Mouse (Mus musculus) thymus, postnatal 25 days (tissue): ENCODE measurements around the gene Fam183b.
"Not testable (repeated sequence)": the region's sequence is repeated elsewhere in the genome, so short reads cannot be mapped to it uniquely, and the experiment has no call there.

Source experiments
- DNase-seq: peaks from one replicate; pipeline ENCODE4 v3.0.0; 2022

The Fam183b gene

DNA sequence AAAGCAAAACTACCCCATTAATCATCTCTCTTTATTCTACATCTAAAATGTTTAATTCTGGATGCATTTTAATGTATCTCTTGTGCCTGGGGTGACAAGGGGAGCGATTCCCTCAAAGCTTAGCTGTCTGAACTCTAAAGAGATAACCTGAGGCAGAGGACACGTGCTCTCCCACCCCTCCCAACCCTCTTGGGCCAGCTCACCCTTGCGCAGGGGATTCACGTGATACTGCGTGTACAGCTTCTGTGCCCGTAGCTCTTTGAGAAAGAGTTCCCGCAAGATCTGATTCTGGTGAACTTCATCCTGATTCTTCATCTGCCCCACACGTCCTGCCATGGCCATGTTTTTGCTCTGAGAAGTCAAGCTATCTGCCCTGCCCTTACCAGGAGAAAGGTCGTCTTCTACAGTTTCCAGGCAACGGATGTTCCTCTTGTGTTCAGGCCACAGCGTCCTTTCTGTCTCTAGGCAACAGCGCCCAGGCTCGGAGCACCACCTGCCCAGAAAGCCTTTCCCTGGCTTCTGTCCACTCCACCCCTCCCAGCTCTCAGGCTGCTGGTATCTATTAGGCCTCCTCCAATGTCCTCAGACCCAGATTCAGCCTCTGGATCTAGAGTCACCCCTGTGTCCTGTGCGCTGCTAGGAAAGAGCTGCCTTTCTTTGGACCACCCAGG, at the start of gene Fam183b:
TSS of gene Fam183b (minus strand) at position 403 of the 671 bp plus-strand sequence.
- no peak for DNase-seq

DNA sequence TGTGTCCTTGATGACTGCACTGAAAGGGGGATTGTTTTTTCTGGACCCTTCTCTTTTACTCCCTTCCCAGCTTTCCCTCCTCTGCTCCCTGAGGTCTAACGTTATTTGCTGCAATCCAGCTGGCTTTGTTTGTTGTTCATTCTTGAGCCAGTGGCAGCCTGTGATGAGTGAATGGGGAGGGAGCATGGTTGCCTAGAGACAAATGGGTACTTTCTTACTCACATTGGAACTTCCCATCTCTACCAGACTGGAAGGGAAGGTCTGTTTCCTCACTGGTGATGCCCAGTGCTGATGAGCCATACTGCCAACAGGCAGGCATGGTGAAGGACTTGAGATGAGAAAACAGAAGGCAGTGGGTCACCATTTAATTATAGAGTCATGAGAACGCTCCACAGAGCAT, 48.0 kb upstream of the Fam183b start:
- DNase-seq = no peak

DNA sequence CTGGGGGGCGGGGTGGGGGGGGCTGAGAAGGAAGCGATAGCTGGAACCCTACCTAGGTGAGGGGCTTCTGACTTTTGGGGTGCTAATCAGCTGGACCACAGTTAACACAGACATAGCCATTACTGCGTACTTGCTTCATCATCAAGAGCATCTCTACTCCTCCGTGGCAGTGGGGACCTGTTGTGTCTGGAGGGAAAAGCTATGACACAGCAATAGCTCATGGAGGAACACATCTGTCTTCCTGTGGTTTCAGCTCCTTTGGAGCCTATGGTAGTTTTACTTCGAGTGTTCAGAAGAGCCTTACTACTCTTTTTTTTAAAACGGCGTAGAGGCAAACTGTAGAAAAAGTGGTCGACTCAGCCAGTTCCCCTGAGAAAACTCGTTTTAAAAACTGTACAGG, 45.9 kb upstream of the Fam183b start:
- no peak for DNase-seq

DNA sequence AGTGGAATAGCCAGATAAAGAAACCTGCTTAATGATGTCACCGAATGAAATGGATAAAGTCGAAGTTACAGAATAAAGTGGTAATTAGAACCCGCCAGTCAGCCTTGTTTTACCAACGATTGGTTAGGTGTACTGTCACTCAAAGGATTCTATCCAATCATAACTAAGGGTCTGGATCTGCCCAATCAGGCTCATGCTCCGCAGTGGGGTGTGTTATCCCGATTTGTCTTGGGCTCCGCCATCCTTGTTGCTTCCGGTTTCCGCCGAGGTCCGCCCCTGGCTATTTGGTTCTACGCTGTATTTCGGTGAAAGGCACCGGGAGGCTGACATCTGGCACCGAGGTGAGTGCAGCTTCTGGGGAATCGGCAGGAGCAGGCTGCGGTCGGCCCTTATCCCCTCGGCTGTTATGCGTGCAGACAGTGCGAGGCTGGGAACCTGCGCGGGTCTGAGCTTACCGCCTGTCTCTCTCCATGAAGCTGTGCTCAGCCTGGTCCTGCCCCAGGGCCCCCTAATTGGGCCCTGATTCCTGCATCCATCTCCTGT, 45.2 kb upstream of the Fam183b start, which contains the start of gene Gm12258:
TSS of gene Gm12258 (plus strand) at position 240 of the 543 bp plus-strand sequence.
- DNase-seq = peak; percentile 84

DNA sequence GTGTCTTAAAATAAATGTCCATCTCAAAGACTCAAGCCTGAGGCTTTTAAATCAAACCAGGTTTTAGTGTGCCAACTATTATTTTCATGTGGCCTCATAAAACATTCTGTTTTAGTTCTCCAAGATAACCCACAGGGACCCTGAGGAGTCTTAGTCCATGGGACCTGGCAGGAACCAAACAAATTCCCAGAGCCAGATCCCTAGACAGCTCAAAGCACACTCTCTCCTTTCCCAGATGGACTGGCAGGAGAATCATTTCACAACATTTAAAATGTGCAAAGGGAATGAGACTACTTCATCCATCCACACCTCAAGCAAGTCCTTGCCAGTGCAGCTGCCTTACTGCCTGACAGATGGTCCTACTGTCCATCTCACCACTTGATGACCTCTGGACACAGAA, 37.2 kb upstream of the Fam183b start, which contains the start of gene Olfr311:
TSS of gene Olfr311 (plus strand) at position 301 of the 400 bp plus-strand sequence.
- not testable (repeated sequence) for DNase-seq

DNA sequence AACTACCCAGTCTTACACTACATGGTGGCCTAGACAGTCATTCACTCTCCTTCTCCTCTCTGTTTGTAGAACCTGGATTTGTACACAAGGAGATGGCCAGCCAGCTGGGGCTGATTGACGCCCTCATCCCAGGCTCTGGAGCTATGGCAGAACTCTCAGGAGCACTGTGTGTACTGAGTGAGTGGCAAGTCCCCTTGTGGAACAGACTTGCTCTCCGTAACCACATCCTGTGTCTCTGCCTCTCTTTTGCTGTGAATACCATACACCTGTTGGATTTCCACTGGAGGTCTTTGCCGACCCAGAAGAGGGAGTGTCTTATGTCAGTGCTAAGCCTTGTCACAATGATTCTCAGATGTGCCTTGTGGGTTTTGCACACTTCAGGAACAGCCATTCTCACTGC, 30.8 kb upstream of the Fam183b start:
- DNase-seq = peak; percentile 72

DNA sequence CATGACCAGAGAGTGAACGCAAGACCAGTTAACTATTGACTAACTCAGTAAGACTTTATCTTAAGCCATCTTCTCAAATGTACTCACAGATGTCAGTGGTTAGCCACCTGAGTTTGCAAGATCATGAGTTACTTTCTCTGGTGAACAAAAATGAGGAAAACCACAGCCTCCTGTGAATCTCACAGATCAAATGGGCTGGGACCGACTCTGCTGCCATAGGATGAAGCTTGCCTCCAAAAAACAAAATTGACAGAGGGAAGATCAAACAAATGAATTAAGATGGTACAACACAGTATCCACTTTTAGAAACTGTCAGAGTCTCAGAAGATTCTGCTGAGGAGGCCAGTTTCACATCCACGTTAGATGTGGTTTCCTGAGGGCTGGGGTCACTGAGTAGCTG, 28.0 kb upstream of the Fam183b start:
- peak; percentile 55 for DNase-seq

DNA sequence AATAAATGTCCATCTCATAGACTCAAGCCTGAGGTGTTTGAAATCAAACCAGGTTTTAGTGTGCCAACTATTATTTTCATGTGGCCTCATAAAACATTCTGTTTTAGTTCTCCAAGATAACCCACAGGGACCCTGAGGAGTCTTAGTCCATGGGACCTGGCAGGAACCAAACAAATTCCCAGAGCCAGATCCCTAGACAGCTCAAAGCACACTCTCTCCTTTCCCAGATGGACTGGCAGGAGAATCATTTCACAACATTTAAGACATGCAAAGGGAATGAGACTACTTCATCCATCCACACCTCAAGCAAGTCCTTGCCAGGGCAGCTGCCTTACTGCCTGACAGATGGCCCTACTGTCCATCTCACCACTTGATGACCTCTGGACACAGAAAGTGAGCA, 27.2 kb upstream of the Fam183b start, which contains the start of gene Olfr312:
TSS of gene Olfr312 (plus strand) at position 301 of the 400 bp plus-strand sequence.
- DNase-seq = not testable (repeated sequence)

DNA sequence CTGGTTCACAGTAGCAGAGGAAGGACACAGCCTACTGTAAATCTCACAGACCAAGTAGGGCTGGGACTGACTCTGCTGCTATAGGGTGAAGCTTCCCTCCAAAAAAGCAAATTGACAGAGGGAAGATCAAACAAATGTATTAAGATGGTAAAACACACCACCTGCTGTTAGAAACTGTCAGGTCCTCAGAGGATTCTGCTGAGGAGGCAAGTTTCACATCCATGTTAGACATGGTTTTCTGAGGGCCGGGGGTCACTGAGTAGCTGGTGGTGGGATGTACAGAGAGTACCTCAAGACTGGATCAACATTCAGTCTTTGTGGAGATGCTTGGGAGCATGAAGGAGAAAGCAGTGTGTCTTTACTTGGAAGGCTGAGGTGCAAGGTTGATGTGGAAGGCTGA, 13.9 kb upstream of the Fam183b start:
- no peak for DNase-seq

DNA sequence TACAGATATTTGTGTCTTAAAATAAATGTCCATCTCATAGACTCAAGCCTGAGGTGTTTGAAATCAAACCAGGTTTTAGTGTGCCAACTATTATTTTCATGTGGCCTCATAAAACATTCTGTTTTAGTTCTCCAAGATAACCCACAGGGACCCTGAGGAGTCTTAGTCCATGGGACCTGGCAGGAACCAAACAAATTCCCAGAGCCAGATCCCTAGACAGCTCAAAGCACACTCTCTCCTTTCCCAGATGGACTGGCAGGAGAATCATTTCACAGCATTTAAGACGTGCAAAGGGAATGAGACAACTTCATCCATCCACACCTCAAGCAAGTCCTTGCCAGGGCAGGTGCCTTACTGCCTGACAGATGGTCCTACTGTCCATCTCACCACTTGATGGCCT, 12.9 kb upstream of the Fam183b start, which contains the start of gene Olfr313:
TSS of gene Olfr313 (plus strand) at position 301 of the 400 bp plus-strand sequence.
- not testable (repeated sequence) for DNase-seq

DNA sequence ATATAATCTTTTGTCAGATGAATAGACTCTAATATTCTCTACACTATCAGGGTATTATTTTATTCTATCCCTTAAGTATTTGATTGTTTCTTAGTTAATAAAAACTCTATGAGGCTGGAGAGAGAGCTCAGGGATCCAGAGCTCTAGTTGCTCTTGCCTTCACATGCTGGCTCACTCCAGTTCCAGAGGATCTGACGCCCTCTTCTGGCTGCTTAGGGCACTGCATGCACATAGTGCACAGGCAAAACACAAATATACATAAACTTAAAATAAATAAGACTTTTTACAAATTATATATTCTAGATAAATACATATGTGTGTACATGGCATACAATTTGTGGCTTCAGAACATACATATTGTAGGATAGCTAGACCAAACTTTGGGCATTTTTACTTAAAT, 10.2 kb upstream of the Fam183b start:
- no peak for DNase-seq

DNA sequence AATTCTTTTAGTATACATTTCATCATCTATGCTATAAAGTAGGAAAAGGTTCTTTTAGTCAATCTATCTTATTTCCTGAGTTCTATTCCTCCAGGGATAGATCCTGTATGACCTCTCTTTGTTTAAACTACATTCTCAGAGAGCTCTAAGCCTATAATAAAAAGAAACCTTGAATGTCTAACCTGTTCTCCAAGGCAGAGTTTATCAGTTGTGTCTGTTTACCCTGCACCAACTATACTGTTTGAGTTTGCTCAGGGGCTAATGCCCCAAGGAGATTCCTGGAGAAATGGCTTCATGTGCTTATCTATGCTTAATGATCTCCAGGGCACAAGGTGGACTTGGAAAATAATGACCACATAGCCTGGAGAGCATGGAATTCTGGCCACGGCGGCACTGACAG, 2.6 kb upstream of the Fam183b start:
- no peak for DNase-seq

DNA sequence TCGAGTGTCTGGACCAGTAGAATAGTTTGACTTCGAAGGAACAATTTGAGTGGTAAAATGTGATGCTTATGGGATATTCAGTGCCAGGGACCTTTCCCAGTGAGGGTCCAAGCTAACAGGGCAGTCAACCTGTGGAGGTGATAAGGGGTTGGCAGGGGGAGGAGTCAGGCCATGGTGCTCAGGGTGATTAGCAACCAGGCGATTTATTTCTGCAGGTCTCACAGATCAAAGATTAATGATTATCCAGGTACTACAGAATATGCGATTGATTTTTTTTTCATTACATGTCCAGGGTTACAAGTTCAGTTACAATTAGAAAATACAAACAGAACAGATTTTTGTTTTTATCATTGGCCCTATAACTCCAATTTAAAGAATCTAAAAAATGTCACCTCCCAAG, 2.1 kb upstream of the Fam183b start:
- no peak for DNase-seq

DNA sequence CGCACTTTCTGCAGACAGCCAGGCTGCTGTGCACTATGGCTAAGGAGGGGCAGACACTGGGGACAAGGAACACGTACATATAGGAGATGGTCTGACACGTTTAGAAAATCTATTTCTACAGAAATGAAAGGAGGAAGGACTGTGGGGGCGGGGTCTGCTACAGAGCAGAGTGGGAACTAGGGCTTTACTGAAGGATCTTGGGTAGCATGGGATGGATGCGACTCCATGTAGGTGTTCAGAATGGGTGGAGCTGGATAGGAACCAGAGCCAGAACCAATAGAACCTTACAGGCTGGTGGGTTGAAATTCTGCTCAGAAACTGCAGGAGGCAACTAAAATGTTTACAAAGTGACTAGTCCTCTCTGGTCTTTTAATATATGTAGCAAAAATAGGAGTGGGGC, 2.0 kb downstream of the Fam183b start:
- no peak for DNase-seq

DNA sequence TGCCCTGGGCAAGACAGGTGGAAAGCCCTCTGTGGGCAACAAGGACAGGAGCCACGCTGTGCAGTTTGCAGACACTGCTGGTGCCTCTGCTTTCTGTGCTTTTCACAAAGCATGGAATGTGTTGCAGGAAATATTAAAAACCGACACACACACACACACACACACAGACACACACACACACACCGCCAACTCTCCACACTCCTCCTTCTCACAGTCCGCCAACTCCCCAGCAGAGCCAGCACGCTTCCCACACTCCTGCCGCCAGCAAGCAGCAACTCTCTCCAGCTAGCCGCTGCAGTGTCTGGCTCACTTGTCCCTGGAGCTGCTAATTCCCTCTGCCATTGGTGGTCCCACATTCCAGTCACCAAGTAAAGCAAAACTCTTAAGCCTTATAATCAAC, 4.9 kb downstream of the Fam183b start:
- DNase-seq = no peak

DNA sequence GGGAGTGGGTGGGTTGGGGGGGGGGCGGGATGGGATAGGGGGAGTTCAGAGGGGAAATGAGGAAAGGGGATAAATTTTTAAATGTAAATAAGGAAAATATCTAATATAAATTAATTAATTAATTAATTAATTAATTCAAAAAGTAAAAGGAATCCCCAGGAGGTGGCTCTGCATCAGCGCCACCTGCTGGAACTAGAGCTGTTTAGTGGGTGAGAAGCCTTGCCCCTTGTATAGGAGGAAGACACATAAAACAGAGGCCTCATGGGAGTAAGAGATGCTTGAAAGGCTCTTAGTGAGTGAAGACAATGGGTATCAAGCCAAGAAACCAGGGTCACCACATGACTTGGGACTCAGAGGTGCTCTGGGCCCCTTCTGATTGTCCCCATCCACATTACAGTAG, 5.9 kb downstream of the Fam183b start:
- DNase-seq = peak; percentile 42

DNA sequence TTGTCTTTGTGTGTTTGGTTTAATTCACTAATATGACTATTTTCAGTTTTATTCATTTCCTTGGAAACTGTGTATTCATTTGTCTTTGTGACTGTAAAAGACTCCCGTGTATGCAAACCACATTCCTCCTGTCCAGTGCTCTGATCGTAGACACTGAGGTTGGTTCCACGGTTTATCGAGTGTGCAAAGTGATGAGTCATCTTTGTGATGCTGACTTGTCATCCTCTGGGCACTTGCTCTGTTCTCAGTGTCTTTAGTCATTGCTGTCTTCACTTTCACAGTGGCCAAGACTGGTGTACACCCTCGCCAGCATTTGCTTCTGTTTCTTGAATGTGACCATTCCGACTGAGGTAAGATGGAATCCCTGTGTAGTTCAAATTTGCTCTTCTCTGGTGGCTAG, 11.1 kb downstream of the Fam183b start:
- DNase-seq = no peak

DNA sequence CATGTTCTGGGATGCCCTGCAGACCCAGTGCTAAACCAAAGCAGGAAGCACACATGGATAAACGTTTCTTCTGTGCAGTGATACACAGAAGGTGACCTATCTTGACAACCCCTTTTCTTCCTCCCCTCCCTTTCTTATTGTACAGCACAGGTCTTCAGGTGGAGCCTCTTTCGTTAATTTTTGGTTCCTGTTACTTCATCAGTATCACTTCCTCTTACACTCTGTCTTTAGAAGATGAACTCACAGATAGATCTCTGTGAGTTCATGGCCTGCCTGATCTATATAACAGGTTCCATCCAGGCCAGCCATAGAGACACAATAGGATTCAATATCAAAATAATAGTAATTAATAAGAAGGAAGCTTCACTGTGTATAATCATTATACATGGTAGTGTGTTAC, 11.7 kb downstream of the Fam183b start:
- no peak for DNase-seq

DNA sequence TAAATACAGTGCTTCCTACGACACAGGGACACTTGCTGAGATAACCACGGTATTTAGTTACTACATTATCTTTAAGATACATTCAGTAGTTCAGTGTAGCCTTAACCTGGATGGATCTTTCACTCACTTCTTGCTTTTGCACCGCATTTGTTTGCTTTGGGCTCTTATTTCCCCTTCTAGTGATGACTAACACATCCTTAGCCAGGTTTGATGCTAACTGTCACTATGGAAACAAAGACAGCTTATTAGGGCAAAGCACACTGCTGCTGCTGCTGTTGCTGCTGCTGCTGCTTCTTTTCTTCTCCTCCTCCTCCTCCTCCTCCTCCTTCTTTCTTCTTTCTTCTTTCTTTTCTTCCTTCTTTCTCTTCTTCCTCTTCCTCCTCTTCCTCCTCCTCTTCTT, 12.2 kb downstream of the Fam183b start:
- no peak for DNase-seq

DNA sequence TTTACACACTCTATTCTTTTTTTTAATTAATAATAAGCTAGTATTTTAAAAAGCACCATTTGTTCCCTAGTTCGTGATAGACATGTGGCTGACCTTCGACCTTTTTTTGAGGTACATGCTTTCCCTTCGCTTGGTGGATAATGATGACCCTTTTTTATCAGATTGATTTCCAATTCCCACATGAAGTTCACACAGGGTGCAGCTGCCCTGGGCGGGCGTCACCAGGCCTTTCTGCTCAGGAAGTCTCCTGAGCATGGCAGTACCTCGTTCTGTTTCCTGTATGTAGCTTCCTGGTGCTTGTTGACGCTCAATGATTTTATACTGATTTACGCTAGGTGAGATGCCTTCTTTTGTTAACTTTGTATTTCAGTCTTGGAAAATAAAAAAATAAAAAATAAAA, 13.4 kb downstream of the Fam183b start:
- peak; percentile 50 for DNase-seq

DNA sequence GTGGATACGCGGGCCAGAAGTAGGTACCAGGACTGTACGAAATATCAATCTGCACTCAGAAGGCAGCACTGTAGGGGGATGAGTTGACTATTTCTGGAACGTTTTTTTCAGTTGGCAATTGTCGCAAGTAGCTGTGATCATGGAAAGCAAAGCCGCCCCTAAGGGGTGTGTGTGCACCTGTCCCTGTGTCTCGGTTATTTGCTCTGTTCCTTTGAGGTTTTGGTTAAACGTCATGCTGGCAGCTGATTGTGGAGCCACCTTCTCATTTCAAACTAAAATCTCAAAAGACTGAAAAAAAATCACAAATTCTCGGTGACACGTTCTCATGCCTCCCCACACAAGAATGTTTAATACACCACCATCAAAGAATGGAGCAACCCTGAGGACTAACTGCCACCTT, 14.1 kb downstream of the Fam183b start:
- DNase-seq = peak; percentile 64

DNA sequence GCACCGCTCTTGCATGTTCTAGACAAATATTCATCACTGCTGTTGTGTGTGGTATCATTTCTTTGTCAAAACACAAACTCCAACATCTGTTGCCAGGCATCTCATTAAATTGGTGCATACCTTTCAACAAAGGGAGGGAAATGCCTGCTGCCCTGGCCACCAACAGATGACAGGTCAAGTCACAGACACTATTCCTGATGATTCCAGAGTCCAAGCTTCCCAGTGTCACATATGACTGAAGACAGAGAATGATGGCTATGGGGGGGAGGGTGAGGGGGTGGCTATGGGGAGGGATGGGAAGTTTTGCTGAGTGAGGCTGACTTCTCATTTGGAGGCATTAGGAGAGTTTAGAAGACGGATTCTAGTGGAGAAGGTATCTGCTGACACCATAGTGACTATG, 17.6 kb downstream of the Fam183b start:
- no peak for DNase-seq

DNA sequence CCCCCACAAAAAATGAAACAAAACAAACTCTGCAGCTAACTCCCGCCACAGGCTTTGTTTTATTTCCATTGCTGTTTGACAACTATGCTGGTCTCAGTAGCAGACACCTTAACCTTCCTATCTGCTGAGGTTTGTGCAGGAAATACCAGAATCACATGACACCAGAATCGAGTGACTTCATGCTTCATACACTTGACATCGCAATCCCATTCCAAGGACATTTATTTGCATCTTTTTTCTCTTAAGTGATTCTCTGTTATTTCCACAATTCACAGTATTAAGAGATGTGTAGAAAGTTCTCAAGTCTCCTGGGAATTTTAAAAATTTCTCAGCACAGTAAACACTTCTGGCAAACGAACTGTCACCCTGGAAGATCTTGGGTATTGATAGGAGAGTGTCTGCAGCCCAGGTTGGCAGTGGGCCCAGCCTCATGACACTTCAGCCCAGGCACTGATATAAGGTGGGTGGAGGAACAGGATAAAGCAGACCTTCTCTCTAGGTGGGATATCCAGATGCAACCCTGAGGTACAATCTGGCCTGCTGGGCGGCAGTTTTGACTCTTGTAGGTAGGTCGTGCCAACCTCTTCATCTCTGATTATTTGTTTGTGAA, 19.2 kb downstream of the Fam183b start, which contains the start of gene Olfr314:
TSS of gene Olfr314 (plus strand) at position 473 of the 610 bp plus-strand sequence.
- DNase-seq = no peak

DNA sequence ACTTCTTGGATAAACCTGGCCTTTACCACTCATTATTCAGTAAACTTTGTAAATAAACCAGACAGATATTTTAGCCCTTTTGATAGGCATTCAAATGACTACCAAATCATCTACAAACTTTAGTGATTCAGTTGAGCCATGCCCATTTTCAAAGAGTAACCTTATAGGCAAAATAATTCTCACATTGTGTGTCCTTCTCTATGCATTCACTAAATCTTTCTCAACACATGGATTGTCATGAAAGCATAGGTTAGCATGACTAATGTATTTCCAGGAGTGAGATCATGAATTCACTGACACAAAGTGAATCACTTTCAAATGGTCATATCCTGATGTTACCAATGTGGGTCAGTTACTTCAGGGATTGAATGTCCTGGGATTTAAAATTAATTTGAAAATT, 28.9 kb downstream of the Fam183b start, which contains the start of gene Olfr315:
TSS of gene Olfr315 (plus strand) at position 301 of the 400 bp plus-strand sequence.
- no peak for DNase-seq
